8 mouse cellular contexts compared by ENCODE assay signal in the genomic region with DNA sequence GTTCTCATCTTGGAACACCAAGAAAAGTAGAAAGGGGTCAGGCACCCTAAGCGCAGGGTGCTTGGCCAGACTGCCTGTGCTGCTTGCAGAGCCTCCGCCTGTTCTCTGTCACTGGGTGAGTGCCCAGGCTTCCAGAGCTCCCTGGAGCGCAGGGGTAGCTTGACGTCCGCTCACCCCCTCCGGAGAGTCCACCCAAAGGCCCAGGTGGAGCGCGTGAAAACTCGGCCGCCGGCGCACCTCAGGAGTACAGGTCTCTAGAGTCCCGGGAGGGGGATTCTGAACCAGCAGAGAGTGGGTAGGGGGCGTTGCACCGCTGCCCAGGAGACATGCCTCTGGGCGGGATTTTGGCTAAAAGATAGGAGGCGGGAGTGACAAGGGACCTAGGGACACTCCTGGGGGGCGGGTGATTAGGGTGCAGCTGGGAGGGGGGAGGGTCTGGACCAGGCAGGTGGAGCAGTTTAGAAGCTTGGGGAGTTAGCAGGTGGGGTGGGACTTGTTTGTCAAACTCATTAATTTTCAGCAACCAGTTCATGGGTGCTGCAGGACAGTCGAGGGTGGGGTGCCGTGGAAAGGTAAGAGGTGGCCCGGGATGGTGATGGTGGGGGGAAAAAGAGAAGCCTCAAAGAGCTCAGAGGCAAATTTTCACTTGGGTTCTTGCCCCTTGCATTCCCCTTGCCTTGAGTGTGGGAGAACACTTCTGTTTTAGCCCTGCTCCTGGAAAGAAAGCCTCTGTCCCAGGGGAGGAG. TPM values are rescaled to one million over a fixed set of nuclear protein-coding genes. Genes with fewer than 3 reads are reported as not detected.
DNase-seq lines count a peak whose midpoint lies in the region; ATAC-seq and TF ChIP-seq lines count a peak whose summit lies in the region.

No protein-coding gene starts in this region.

- H3K36me3 ChIP-seq in forebrain, embryonic 12.5 days (replicated peaks): no peaks in the 10 kb centered on the region
- H3K36me3 ChIP-seq in hindbrain, embryonic 13.5 days: no peaks in the 10 kb centered on the region
- H3K36me3 ChIP-seq in limb, embryonic 14.5 days (ENCODE audit: control insufficient read depth, insufficient read depth, low read length): no peaks in the 10 kb centered on the region

- peak; percentile 3 for DNase-seq in ovary, adult 18-20 months (ENCODE audit: low spot score)
- DNase-seq in ovary, postnatal 14 days (ENCODE audit: low spot score): no peak
- no peak for DNase-seq in limb, embryonic 14.5 days (ENCODE audit: low spot score)
- peak; percentile 34 for DNase-seq in right cerebral cortex, adult 18-20 months
- DNase-seq in spleen, adult 12 weeks (ENCODE audit: low spot score): no peak
- DNase-seq in T-cell, adult 2 months (ENCODE audit: low spot score): no peak

- H3K4me2 ChIP-seq in forebrain, embryonic 12.5 days: peak overlapping the region; percentile 95
- H3K4me2 ChIP-seq in hindbrain, embryonic 13.5 days: peak overlapping the region; percentile 95
- peak overlapping the region; percentile 86 for H3K4me2 ChIP-seq in limb, embryonic 14.5 days (replicated peaks; ENCODE audit: low read depth, low read length, severe bottlenecking)

- peaks cover 37% of the 10 kb centered on the region for H3K27me3 ChIP-seq in forebrain, embryonic 12.5 days
- 0 out of 2 replicates have a peak, but pooled peaks cover 4% of the 10 kb centered on the region for H3K27me3 ChIP-seq in hindbrain, embryonic 13.5 days
- H3K27me3 ChIP-seq in limb, embryonic 14.5 days (ENCODE audit: control insufficient read depth, insufficient read depth, low read length): peaks cover 34% of the 10 kb centered on the region

- peak; percentile 57 for ATAC-seq in forebrain, embryonic 12.5 days (ENCODE audit: low FRiP score)
- peak; percentile 67 for ATAC-seq in hindbrain, embryonic 13.5 days (ENCODE audit: low FRiP score)
- ATAC-seq in limb, embryonic 14.5 days (ENCODE audit: low FRiP score, low read depth): 0 out of 2 replicates have a peak, but pooled peaks have one; percentile 16

- H3K9ac ChIP-seq in forebrain, embryonic 12.5 days: peak overlapping the region; percentile 56
- peak overlapping the region; percentile 81 for H3K9ac ChIP-seq in hindbrain, embryonic 13.5 days
- peak overlapping the region; percentile 43 for H3K9ac ChIP-seq in limb, embryonic 14.5 days (ENCODE audit: low read depth, low read length, severe bottlenecking)

- peak overlapping the region; percentile 52 for H3K4me3 ChIP-seq in forebrain, embryonic 12.5 days (replicated peaks)
- H3K4me3 ChIP-seq in hindbrain, embryonic 13.5 days: peak overlapping the region; percentile 63
- peak overlapping the region; percentile 45 for H3K4me3 ChIP-seq in limb, embryonic 14.5 days (replicated peaks; ENCODE audit: low read length)

- H3K4me1 ChIP-seq in forebrain, embryonic 12.5 days: peaks cover 19% of the 10 kb centered on the region
- H3K4me1 ChIP-seq in hindbrain, embryonic 13.5 days (replicated peaks): peaks cover 24% of the 10 kb centered on the region
- peaks cover 20% of the 10 kb centered on the region for H3K4me1 ChIP-seq in limb, embryonic 14.5 days (ENCODE audit: control insufficient read depth, insufficient read depth, low read length)

- no peak for TF ChIP-seq POLR2A in limb, embryonic 14.5 days (IDR thresholded peaks at IDR 0.05; ENCODE audit: borderline replicate concordance, extremely low read depth, insufficient read depth, insufficient read length)

- H3K27ac ChIP-seq in forebrain, embryonic 12.5 days: no peak overlapping the region
- peak overlapping the region; percentile 69 for H3K27ac ChIP-seq in hindbrain, embryonic 13.5 days
- H3K27ac ChIP-seq in limb, embryonic 14.5 days (replicated peaks; ENCODE audit: low read depth, low read length): no peak overlapping the region

- 1% methylated on average over 21 of the region's 21 CpGs for WGBS in forebrain, embryonic 12.5 days
- 1% methylated on average over 21 of the region's 21 CpGs for WGBS in hindbrain, embryonic 13.5 days
- 1% methylated on average over 21 of the region's 21 CpGs for WGBS in limb, embryonic 14.5 days

- H3K9me3 ChIP-seq in forebrain, embryonic 12.5 days: no peaks in the 10 kb centered on the region
- no peaks in the 10 kb centered on the region for H3K9me3 ChIP-seq in hindbrain, embryonic 13.5 days
- no peaks in the 10 kb centered on the region for H3K9me3 ChIP-seq in limb, embryonic 14.5 days (ENCODE audit: control insufficient read depth, low read length)

RNA-seq across cellular contexts. Expression of a gene that starts 0.7 kb away (rescaled TPM):
- 0.91 and 1.1 TPM in 2 replicates for polyA plus RNA-seq in forebrain, embryonic 12.5 days (2016; fragmentation: Nextera tagmentation; extraction: Ambion mirVana)
- polyA plus RNA-seq in hindbrain, embryonic 13.5 days (2015; fragmentation: Nextera tagmentation; extraction: Ambion mirVana): 3.9 and 5.1 TPM in 2 replicates
- polyA plus RNA-seq in limb, embryonic 14.5 days (2012; rRNA removed): 0.45 and 0.91 TPM in 2 replicates
- 0.35 and 0.48 TPM in 2 replicates for polyA plus RNA-seq in limb, embryonic 14.5 days (2014; fragmentation: Nextera tagmentation; extraction: Ambion mirVana)

Comparison
In these comparisons a context has a peak if more than half of its experiments do, and no peak if none do; other contexts are left out.
1. DNase-seq: peak in ovary, adult 18-20 months (single experiment) and right cerebral cortex, adult 18-20 months (single experiment); none in ovary, postnatal 14 days (single experiment), limb, embryonic 14.5 days (single experiment), spleen, adult 12 weeks (single experiment) and T-cell, adult 2 months (single experiment).
2. ATAC-seq: peak in every context shown above with its lines; median percentile 67 in hindbrain, embryonic 13.5 days; 57 in forebrain, embryonic 12.5 days; 16 in limb, embryonic 14.5 days.
3. Peak in every context shown above with its lines, with median percentiles within 50 percentile points of each other: H3K4me2 ChIP-seq, H3K4me3 ChIP-seq and H3K9ac ChIP-seq.